Mouse (Mus musculus): ENCODE results near the gene Car14. TPM values are rescaled to one million over a fixed set of nuclear protein-coding genes. Genes with fewer than 3 reads are reported as not detected.
"Not testable (repeated sequence)": the region's sequence is repeated elsewhere in the genome, so short reads cannot be mapped to it uniquely, and the experiment has no call there.

Gene Car14
- polyA plus RNA-seq, 1 experiment from 2014 or later: 2.4 TPM

DNA sequence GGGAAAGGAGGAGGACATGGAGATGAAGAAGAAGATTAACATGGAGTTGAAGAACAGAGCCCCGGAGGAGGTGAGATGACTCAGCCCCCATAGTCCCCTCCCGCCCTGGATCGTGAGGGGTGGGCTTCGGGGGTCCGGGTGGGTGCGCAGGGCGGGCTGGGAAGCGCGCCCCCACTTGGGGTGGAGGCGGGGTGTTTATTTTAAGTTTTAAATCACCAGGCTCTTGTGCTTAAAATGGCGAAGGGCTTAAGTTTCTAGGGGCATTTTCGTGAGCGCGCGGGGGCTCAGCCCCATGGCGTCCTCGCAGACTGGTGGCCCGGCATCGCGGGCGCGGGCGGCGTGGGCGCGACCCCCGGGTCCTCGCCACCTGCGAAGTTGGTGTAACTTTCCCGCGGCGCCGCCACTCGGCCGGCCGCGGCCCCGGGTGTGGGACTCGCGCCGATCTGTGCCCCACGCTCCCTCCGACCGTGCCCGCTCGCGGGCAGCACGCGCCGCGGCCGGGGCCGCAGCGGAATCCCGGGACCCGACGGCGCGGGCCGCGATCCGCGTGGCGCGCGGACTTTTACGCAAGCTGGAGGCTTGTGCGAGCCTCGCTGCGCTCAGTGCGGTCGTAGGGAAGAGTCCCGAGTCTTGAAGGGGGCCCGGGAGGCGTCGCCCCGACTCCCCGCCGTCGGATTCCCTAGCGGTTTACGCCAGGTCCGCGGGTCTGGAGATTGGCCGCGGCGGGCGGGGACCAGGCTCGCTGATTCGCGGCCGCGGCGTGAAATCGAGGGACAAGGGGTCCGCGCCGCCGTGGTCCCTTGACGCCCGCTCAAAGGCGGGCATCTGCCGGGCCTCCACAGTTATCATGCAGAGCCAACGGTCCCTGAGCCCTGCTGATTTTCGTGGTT, 25.3 kb upstream of the Car14 start:
- no peaks in the 10 kb centered on the region for H3K27me3 ChIP-seq (ENCODE audit: control insufficient read depth, insufficient read depth, low read length)
- peak overlapping the region; percentile 96 for H3K9ac ChIP-seq (ENCODE audit: low read length)
- peak overlapping the region; percentile 78 for H3K4me2 ChIP-seq (ENCODE audit: low read depth, low read length)
- peaks cover 6% of the 10 kb centered on the region; the same call in 1 of the 2 replicates for H3K36me3 ChIP-seq (ENCODE audit: control insufficient read depth, insufficient read depth, low read length)
- no peaks in the 10 kb centered on the region for H3K9me3 ChIP-seq (replicated peaks; ENCODE audit: control insufficient read depth, low read length)
- under 1% methylated on average over 105 of the region's 105 CpGs for WGBS
- ATAC-seq (ENCODE audit: insufficient read depth, low FRiP score): peak; percentile 4; the same call in 1 of the 2 replicates
- H3K27ac ChIP-seq (ENCODE audit: low read length): peak overlapping the region; percentile 94
- peak overlapping the region; percentile 97 for H3K4me3 ChIP-seq (replicated peaks; ENCODE audit: low read length)
- peaks cover 4% of the 10 kb centered on the region; the same call in 1 of the 2 replicates for H3K4me1 ChIP-seq (ENCODE audit: control insufficient read depth, insufficient read depth, low read length)

GRCm38 (mm10) chr3:95928658-95929503, 24.4 kb upstream of the Car14 start, which contains the start of gene Anp32e:
Gene Anp32e, plus strand, starts transcription at chr3:95929246.
- Histone ChIP-seq H3K9ac (ENCODE audit: low read length) (peak within 1 kb of the TSS; percentile 96), H3K4me2 (ENCODE audit: low read depth, low read length) (peak within 1 kb of the TSS; percentile 85), H3K4me3 (replicated peaks; ENCODE audit: low read length) (peak within 1 kb of the TSS; percentile 97), H3K36me3 (ENCODE audit: control insufficient read depth, insufficient read depth, low read length) (peaks cover 3% of the 10 kb centered on the region; the same call in 1 of the 2 replicates), H3K4me1 (ENCODE audit: control insufficient read depth, insufficient read depth, low read length) (peaks cover 4% of the 10 kb centered on the region; the same call in 1 of the 2 replicates), H3K27me3 (ENCODE audit: control insufficient read depth, insufficient read depth, low read length) (no peaks in the 10 kb centered on the region), H3K9me3 (replicated peaks; ENCODE audit: control insufficient read depth, low read length) (no peaks in the 10 kb centered on the region), H3K27ac (ENCODE audit: low read length) (peak within 1 kb of the TSS; percentile 94)
- peak; percentile 100 for ATAC-seq (ENCODE audit: insufficient read depth, low FRiP score)
- under 1% methylated on average over 49 of the region's 49 CpGs for WGBS

- Histone ChIP-seq H3K4me3 (replicated peaks; ENCODE audit: low read length) (peak overlapping the region; percentile 97), H3K27me3 (ENCODE audit: control insufficient read depth, insufficient read depth, low read length) (no peaks in the 10 kb centered on the region), H3K4me1 (ENCODE audit: control insufficient read depth, insufficient read depth, low read length) (peaks cover 4% of the 10 kb centered on the region; the same call in 1 of the 2 replicates), H3K27ac (ENCODE audit: low read length) (peak overlapping the region; percentile 76), H3K36me3 (ENCODE audit: control insufficient read depth, insufficient read depth, low read length) (no peaks in the 10 kb centered on the region), H3K9ac (ENCODE audit: low read length) (peak overlapping the region; percentile 75), H3K4me2 (ENCODE audit: low read depth, low read length) (peak overlapping the region; percentile 85), H3K9me3 (replicated peaks; ENCODE audit: control insufficient read depth, low read length) (no peaks in the 10 kb centered on the region)
- WGBS: 54% methylated on average over 6 of the region's 6 CpGs
- ATAC-seq (ENCODE audit: insufficient read depth, low FRiP score): no peak
These were observed 23.8 kb upstream of the Car14 start for GRCm38 (mm10) chr3:95928261-95928657.

DNA sequence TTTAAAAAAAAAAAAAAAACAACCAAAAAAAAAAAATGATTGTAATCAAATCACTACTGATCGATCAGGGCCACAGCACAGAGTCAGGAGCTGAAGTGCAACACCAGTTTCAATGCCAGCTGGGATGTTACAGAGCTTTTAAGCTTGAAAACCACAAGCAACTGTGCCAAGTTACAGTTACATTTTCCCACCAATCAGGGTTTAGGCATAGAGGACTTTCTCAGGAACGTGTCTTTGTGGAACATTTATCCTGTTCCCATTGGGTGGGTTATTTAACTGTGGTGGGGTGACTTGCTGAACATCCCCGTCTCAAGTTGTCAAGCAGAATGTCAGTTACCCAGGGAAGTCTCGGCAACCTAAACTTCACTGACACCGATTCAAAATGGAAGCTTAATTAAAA, 20.6 kb upstream of the Car14 start:
- ATAC-seq (ENCODE audit: insufficient read depth, low FRiP score): no peak
- WGBS: 74% methylated on average over 5 of the region's 5 CpGs
- Histone ChIP-seq H3K4me1 (ENCODE audit: control insufficient read depth, insufficient read depth, low read length) (no peaks in the 10 kb centered on the region), H3K4me3 (replicated peaks; ENCODE audit: low read length) (no peak overlapping the region), H3K4me2 (ENCODE audit: low read depth, low read length) (no peak overlapping the region), H3K9ac (ENCODE audit: low read length) (no peak overlapping the region), H3K9me3 (replicated peaks; ENCODE audit: control insufficient read depth, low read length) (no peaks in the 10 kb centered on the region), H3K36me3 (ENCODE audit: control insufficient read depth, insufficient read depth, low read length) (no peaks in the 10 kb centered on the region), H3K27ac (ENCODE audit: low read length) (no peak overlapping the region), H3K27me3 (ENCODE audit: control insufficient read depth, insufficient read depth, low read length) (no peaks in the 10 kb centered on the region)

DNA sequence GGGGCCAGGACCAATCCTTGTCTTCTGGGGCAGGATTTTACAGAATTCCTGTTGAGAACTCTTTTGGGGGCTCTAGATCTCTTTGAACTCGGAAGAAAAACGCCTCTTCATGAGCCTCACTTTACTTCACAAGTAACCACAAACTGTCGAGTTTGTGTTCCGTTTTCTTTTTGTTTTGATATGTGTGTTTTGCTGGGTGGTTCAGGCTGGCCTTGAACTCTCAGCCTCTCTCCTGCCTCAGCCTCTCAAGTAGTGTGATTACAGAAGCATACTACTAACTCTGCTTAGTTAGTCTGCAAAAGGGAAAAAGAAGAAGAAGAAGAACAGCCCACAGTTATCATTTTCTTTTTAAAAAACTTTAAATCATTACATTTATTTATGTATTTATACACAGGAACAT, 19.7 kb upstream of the Car14 start:
- Histone ChIP-seq H3K4me1 (ENCODE audit: control insufficient read depth, insufficient read depth, low read length) (no peaks in the 10 kb centered on the region), H3K9ac (ENCODE audit: low read length) (no peak overlapping the region), H3K4me2 (ENCODE audit: low read depth, low read length) (no peak overlapping the region), H3K36me3 (ENCODE audit: control insufficient read depth, insufficient read depth, low read length) (no peaks in the 10 kb centered on the region), H3K27me3 (ENCODE audit: control insufficient read depth, insufficient read depth, low read length) (no peaks in the 10 kb centered on the region), H3K27ac (ENCODE audit: low read length) (no peak overlapping the region), H3K4me3 (replicated peaks; ENCODE audit: low read length) (no peak overlapping the region), H3K9me3 (replicated peaks; ENCODE audit: control insufficient read depth, low read length) (no peaks in the 10 kb centered on the region)
- no peak for ATAC-seq (ENCODE audit: insufficient read depth, low FRiP score)
- WGBS: 62% methylated on average over 4 of the region's 4 CpGs

DNA sequence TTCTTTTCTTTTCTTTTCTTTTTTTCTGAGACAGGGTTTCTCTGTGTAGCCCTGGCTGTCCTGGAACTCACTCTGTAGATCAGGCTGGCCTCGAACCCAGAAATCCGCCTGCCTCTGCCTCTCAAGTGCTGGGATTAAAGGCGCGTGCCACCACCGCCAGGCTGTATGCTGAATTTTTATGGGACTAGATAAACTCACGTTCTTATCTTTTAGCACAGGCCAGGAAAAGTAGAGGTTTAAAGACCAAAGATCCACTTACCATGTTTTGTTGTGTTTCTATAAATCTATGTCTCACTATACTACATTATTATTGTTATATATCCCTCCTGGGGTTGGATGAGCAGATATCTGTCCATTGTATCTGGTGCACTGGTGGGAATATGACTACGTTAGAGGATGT, 18.9 kb upstream of the Car14 start:
- WGBS: 88% methylated on average over 7 of the region's 7 CpGs
- H3K4me2 ChIP-seq (ENCODE audit: low read depth, low read length); H3K27me3 ChIP-seq (ENCODE audit: control insufficient read depth, insufficient read depth, low read length); H3K9ac ChIP-seq (ENCODE audit: low read length); H3K4me3 ChIP-seq (replicated peaks; ENCODE audit: low read length); H3K27ac ChIP-seq (ENCODE audit: low read length); ATAC-seq (ENCODE audit: insufficient read depth, low FRiP score); H3K36me3 ChIP-seq (ENCODE audit: control insufficient read depth, insufficient read depth, low read length); H3K4me1 ChIP-seq (ENCODE audit: control insufficient read depth, insufficient read depth, low read length); H3K9me3 ChIP-seq (replicated peaks; ENCODE audit: control insufficient read depth, low read length): not testable (repeated sequence)

DNA sequence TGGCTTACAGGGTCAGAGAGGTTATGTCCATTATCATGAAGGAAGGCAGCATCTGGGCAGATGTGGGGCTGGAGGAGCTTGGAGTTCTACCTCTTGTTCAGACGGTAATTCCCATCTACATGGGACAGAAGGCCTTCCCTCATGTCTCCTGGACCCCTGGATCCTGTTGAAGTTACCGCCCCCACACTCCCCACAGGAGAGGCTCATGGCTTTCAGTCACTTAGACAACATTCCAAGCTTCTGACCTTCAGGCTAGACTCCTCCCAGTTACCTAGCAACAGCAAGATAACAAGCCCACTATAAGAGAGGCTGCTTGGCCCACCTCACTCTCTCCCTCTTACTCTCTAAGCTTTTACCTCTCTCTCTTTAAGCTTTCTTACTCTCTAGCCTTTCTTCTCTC, 16.0 kb upstream of the Car14 start:
- not testable (repeated sequence) for H3K4me3 ChIP-seq (replicated peaks; ENCODE audit: low read length); H3K4me2 ChIP-seq (ENCODE audit: low read depth, low read length); H3K4me1 ChIP-seq (ENCODE audit: control insufficient read depth, insufficient read depth, low read length); H3K9me3 ChIP-seq (replicated peaks; ENCODE audit: control insufficient read depth, low read length); H3K9ac ChIP-seq (ENCODE audit: low read length); ATAC-seq (ENCODE audit: insufficient read depth, low FRiP score); H3K27ac ChIP-seq (ENCODE audit: low read length); H3K36me3 ChIP-seq (ENCODE audit: control insufficient read depth, insufficient read depth, low read length); H3K27me3 ChIP-seq (ENCODE audit: control insufficient read depth, insufficient read depth, low read length)
- 54% methylated on average over 2 of the region's 2 CpGs for WGBS

GRCm38 (mm10) chr3:95916760-95917159, 12.3 kb upstream of the Car14 start:
- no peak overlapping the region for H3K27ac ChIP-seq (ENCODE audit: low read length)
- H3K36me3 ChIP-seq (ENCODE audit: control insufficient read depth, insufficient read depth, low read length): no peaks in the 10 kb centered on the region
- no peak overlapping the region for H3K4me3 ChIP-seq (replicated peaks; ENCODE audit: low read length)
- no peak overlapping the region for H3K9ac ChIP-seq (ENCODE audit: low read length)
- H3K4me1 ChIP-seq (ENCODE audit: control insufficient read depth, insufficient read depth, low read length): no peaks in the 10 kb centered on the region
- ATAC-seq (ENCODE audit: insufficient read depth, low FRiP score): no peak
- no peak overlapping the region for H3K4me2 ChIP-seq (ENCODE audit: low read depth, low read length)
- WGBS: 65% methylated on average over 7 of the region's 7 CpGs
- no peaks in the 10 kb centered on the region for H3K27me3 ChIP-seq (ENCODE audit: control insufficient read depth, insufficient read depth, low read length)
- no peaks in the 10 kb centered on the region for H3K9me3 ChIP-seq (replicated peaks; ENCODE audit: control insufficient read depth, low read length)

DNA sequence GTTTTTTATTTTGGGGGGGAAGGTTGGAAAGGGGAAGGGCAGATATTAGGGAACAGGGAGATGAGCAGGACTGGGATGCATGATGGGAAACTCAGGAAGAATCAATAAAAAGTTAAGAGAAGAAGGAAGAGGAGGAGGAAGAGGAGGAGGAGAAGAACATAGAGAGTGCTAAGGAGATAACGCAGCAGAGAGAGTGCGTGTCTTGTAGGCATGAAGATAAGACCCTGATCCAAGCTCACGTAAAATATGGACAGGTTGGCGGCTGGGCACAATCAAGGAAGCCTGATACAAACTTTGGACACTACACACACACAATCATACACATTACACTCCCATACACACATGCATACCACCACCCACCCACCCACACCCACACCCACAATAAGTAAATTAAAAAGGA, 10.2 kb upstream of the Car14 start:
- WGBS: 90% methylated on average over 4 of the region's 4 CpGs
- Histone ChIP-seq H3K27ac (ENCODE audit: low read length) (no peak overlapping the region), H3K9ac (ENCODE audit: low read length) (no peak overlapping the region)

More for the DNA sequence above, 10.2 kb upstream of the Car14 start:
- no peak overlapping the region for H3K4me3 ChIP-seq (replicated peaks; ENCODE audit: low read length)
- no peaks in the 10 kb centered on the region for H3K9me3 ChIP-seq (replicated peaks; ENCODE audit: control insufficient read depth, low read length)
- H3K4me1 ChIP-seq (ENCODE audit: control insufficient read depth, insufficient read depth, low read length): no peaks in the 10 kb centered on the region
- H3K4me2 ChIP-seq (ENCODE audit: low read depth, low read length): no peak overlapping the region
- no peaks in the 10 kb centered on the region for H3K27me3 ChIP-seq (ENCODE audit: control insufficient read depth, insufficient read depth, low read length)
- no peak for ATAC-seq (ENCODE audit: insufficient read depth, low FRiP score)
- no peaks in the 10 kb centered on the region for H3K36me3 ChIP-seq (ENCODE audit: control insufficient read depth, insufficient read depth, low read length)

Measured in stomach, embryonic 16.5 days (tissue).